Mouse (Mus musculus): ENCODE measurements around the gene Mid1.

DNA sequence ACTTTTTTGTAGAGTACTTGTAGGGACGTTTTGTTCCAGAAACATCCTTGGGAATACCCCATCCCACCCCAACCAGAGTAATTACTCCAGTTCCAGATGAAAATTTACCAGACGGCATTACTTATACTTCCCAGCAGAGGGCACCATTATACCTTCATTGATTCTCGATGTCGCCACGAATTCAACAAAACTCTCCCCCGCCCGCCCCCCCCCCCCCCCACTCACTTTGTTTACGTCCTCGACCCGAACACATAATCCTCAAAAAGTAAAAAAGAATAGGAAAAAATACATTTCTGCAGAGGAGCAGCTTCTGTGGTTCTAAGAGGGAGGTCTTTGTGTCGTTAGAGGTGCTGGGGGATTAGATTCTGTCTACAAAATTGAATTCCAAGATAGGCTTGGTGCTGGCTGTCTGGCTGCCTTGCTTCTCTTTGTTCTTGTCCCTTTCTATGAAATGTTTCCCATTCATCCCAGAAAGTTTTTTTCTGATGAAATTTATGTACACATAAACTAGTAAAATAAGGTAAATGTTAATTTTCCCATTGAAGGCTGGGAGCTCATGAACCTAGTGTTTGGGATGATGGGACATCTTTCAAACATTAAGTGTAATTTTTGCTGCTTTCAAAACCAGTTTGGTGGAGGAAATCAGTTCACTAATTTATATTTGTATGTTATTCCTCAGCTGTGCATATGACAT, 114.1 kb downstream of the Mid1 start:
- TF ChIP-seq EP300 (IDR thresholded peaks at IDR 0.05) = no peak
- TF ChIP-seq CTCF (IDR thresholded peaks at IDR 0.05) = peak; percentile 53
